Comparison of ENCODE assay signal across 12 mouse cellular contexts in genomic region chr19:17334644-17335333, GRCm38 (mm10). TPM values are rescaled to one million over a fixed set of nuclear protein-coding genes. Genes with fewer than 3 reads are reported as not detected.
DNase-seq lines count a peak whose midpoint lies in the region; ATAC-seq lines count a peak whose summit lies in the region.
"Had no signal": no experiment of that assay in that cellular context is flagged by ENCODE, and none has a peak within 500 bp of the region (broad histone marks: within the 10 kb centered on the region; RNA-seq: fewer than 3 reads in every experiment).

No protein-coding gene starts in this region.

- no peaks in the 10 kb centered on the region for H3K27me3 ChIP-seq in lung, embryonic 15.5 days
- H3K27me3 ChIP-seq in liver, embryonic 11.5 days (replicated peaks; ENCODE audit: control insufficient read depth, insufficient read depth, low read length), result no peaks in the 10 kb centered on the region
- H3K27me3 ChIP-seq in forebrain, embryonic 13.5 days, result no peaks in the 10 kb centered on the region
- H3K27me3 ChIP-seq in midbrain, embryonic 16.5 days (ENCODE audit: control insufficient read depth, insufficient read depth, low read depth, low read length), result no peaks in the 10 kb centered on the region
- H3K27me3 ChIP-seq: hindbrain, embryonic 15.5 days had no signal

- no peaks in the 10 kb centered on the region for H3K36me3 ChIP-seq in lung, embryonic 15.5 days
- H3K36me3 ChIP-seq in liver, embryonic 11.5 days (ENCODE audit: control insufficient read depth, insufficient read depth, low read length), result peaks cover 4% of the 10 kb centered on the region; the same call in 1 of the 2 replicates
- no peaks in the 10 kb centered on the region for H3K36me3 ChIP-seq in forebrain, embryonic 13.5 days (ENCODE audit: poor library complexity, severe bottlenecking)
- no peaks in the 10 kb centered on the region for H3K36me3 ChIP-seq in midbrain, embryonic 16.5 days (ENCODE audit: control insufficient read depth, insufficient read depth, low read length)
- H3K36me3 ChIP-seq: hindbrain, embryonic 15.5 days had no signal

- ATAC-seq in lung, embryonic 15.5 days (ENCODE audit: borderline replicate concordance, extremely low read depth, low FRiP score, low TSS enrichment), result peak; percentile 47
- ATAC-seq in common myeloid progenitor, adult 5-6 weeks (replicated peaks; ENCODE audit: low read depth, poor library complexity, severe bottlenecking), result peak; percentile 80
- peak; percentile 86 for ATAC-seq in liver, embryonic 11.5 days (replicated peaks; ENCODE audit: low FRiP score)
- peak; percentile 75 for ATAC-seq in neutrophil, adult 5-6 weeks (ENCODE audit: extremely low read depth, insufficient number of reproducible peaks, low FRiP score, poor library complexity, severe bottlenecking)
- no peak for ATAC-seq in forebrain, embryonic 13.5 days
- ATAC-seq in midbrain, embryonic 16.5 days, result no peak

- 41% methylated on average over 12 of the region's 12 CpGs for WGBS in lung, embryonic 15.5 days
- 36% methylated on average over 12 of the region's 12 CpGs for WGBS in liver, embryonic 11.5 days
- WGBS in forebrain, embryonic 13.5 days, result 90% methylated on average over 12 of the region's 12 CpGs
- 89% methylated on average over 12 of the region's 12 CpGs for WGBS in midbrain, embryonic 16.5 days

- H3K4me2 ChIP-seq in lung, embryonic 15.5 days, result peak overlapping the region; percentile 28
- H3K4me2 ChIP-seq in liver, embryonic 11.5 days, result peak overlapping the region; percentile 54
- no peak overlapping the region for H3K4me2 ChIP-seq in forebrain, embryonic 13.5 days
- H3K4me2 ChIP-seq in midbrain, embryonic 16.5 days (ENCODE audit: low read length), result no peak overlapping the region
- H3K4me2 ChIP-seq: hindbrain, embryonic 15.5 days had no signal

- no peak overlapping the region for H3K9ac ChIP-seq in lung, embryonic 15.5 days
- H3K9ac ChIP-seq in liver, embryonic 11.5 days (ENCODE audit: low read depth, low read length), result peak overlapping the region; percentile 50; the same call in 1 of the 2 replicates
- no peak overlapping the region for H3K9ac ChIP-seq in forebrain, embryonic 13.5 days
- H3K9ac ChIP-seq in midbrain, embryonic 16.5 days (ENCODE audit: low read depth, low read length), result no peak overlapping the region
- H3K9ac ChIP-seq: hindbrain, embryonic 15.5 days had no signal

- no peak overlapping the region for H3K4me3 ChIP-seq in lung, embryonic 15.5 days
- peak overlapping the region; percentile 9; the same call in 1 of the 2 replicates for H3K4me3 ChIP-seq in liver, embryonic 11.5 days (ENCODE audit: low read depth, low read length)
- H3K4me3 ChIP-seq in forebrain, embryonic 13.5 days, result no peak overlapping the region
- no peak overlapping the region for H3K4me3 ChIP-seq in midbrain, embryonic 16.5 days (ENCODE audit: low read depth, low read length)
- H3K4me3 ChIP-seq: hindbrain, embryonic 15.5 days had no signal

- H3K27ac ChIP-seq in lung, embryonic 15.5 days, result 0 out of 2 replicates have a peak overlapping the region, but pooled peaks have one; percentile 5
- H3K27ac ChIP-seq in liver, embryonic 11.5 days (ENCODE audit: low read depth, low read length), result peak overlapping the region; percentile 92
- no peak overlapping the region for H3K27ac ChIP-seq in forebrain, embryonic 13.5 days
- no peak overlapping the region for H3K27ac ChIP-seq in midbrain, embryonic 16.5 days (ENCODE audit: low read length)
- H3K27ac ChIP-seq: hindbrain, embryonic 15.5 days had no signal

- H3K9me3 ChIP-seq in lung, embryonic 15.5 days, result no peaks in the 10 kb centered on the region
- no peaks in the 10 kb centered on the region for H3K9me3 ChIP-seq in liver, embryonic 11.5 days (ENCODE audit: control insufficient read depth, low read length)
- H3K9me3 ChIP-seq in forebrain, embryonic 13.5 days (replicated peaks), result no peaks in the 10 kb centered on the region
- H3K9me3 ChIP-seq in midbrain, embryonic 16.5 days (replicated peaks; ENCODE audit: control insufficient read depth, low read length, poor library complexity, severe bottlenecking), result no peaks in the 10 kb centered on the region
- H3K9me3 ChIP-seq: hindbrain, embryonic 15.5 days had no signal

- DNase-seq in lung, postnatal 4 days, result no peak
- peak; percentile 48 for DNase-seq in liver, embryonic 11.5 days (ENCODE audit: low spot score)
- no peak for DNase-seq in kidney, adult 8-10 months
- DNase-seq: cerebellum, postnatal 36 days; kidney, postnatal 10 days; retina, postnatal 1 day had no signal

- H3K4me1 ChIP-seq in lung, embryonic 15.5 days, result peaks cover 29% of the 10 kb centered on the region
- peaks cover 48% of the 10 kb centered on the region for H3K4me1 ChIP-seq in liver, embryonic 11.5 days (replicated peaks; ENCODE audit: control insufficient read depth, insufficient read depth, low read length)
- H3K4me1 ChIP-seq in forebrain, embryonic 13.5 days, result no peaks in the 10 kb centered on the region
- no peaks in the 10 kb centered on the region for H3K4me1 ChIP-seq in midbrain, embryonic 16.5 days (ENCODE audit: control insufficient read depth, insufficient read depth, low read length)

RNA-seq across cellular contexts. Expression of gene Gcnt1, which starts 37.9 kb away (rescaled TPM):
- polyA plus RNA-seq in lung, embryonic 15.5 days (2015; fragmentation: Nextera tagmentation; extraction: Ambion mirVana), result 3.8 and 3.9 TPM in 2 replicates
- total RNA-seq in common myeloid progenitor, adult 5-6 weeks (2017), result 23.8 and 26.2 TPM in 2 replicates
- polyA plus RNA-seq in liver, embryonic 11.5 days (2014; fragmentation: Nextera tagmentation; extraction: Ambion mirVana), result 26.0 and 28.8 TPM in 2 replicates
- 102 and 110 TPM in 2 replicates for total RNA-seq in neutrophil, adult 5-6 weeks (2017)
- polyA plus RNA-seq in forebrain, embryonic 13.5 days (2015; fragmentation: Nextera tagmentation; extraction: Ambion mirVana), result 0.50 and 0.74 TPM in 2 replicates
- polyA plus RNA-seq in midbrain, embryonic 16.5 days (2015; fragmentation: Nextera tagmentation; extraction: Ambion mirVana), result 0.55 and 0.85 TPM in 2 replicates

RNA-seq across cellular contexts. Expression of gene Rfk, which starts 59.1 kb away (rescaled TPM):
- polyA plus RNA-seq in lung, embryonic 15.5 days (2015; fragmentation: Nextera tagmentation; extraction: Ambion mirVana), result 74.8 and 75.4 TPM in 2 replicates
- 29.3 and 30.9 TPM in 2 replicates for total RNA-seq in common myeloid progenitor, adult 5-6 weeks (2017)
- 86.0 and 88.3 TPM in 2 replicates for polyA plus RNA-seq in liver, embryonic 11.5 days (2014; fragmentation: Nextera tagmentation; extraction: Ambion mirVana)
- 55.7 and 61.6 TPM in 2 replicates for total RNA-seq in neutrophil, adult 5-6 weeks (2017)
- 73.5 and 78.1 TPM in 2 replicates for polyA plus RNA-seq in forebrain, embryonic 13.5 days (2015; fragmentation: Nextera tagmentation; extraction: Ambion mirVana)
- polyA plus RNA-seq in midbrain, embryonic 16.5 days (2015; fragmentation: Nextera tagmentation; extraction: Ambion mirVana), result 74.5 and 74.9 TPM in 2 replicates

Comparison
In these comparisons a context has a peak if more than half of its experiments do, and no peak if none do; other contexts are left out.
1. ATAC-seq: peak in lung, embryonic 15.5 days (single experiment), common myeloid progenitor, adult 5-6 weeks (single experiment), liver, embryonic 11.5 days (single experiment) and neutrophil, adult 5-6 weeks (single experiment); none in forebrain, embryonic 13.5 days (single experiment) and midbrain, embryonic 16.5 days (single experiment).
2. H3K27ac ChIP-seq: peak in lung, embryonic 15.5 days (single experiment) and liver, embryonic 11.5 days (single experiment); none in forebrain, embryonic 13.5 days (single experiment) and midbrain, embryonic 16.5 days (single experiment).
3. H3K4me2 ChIP-seq: peak in lung, embryonic 15.5 days (single experiment) and liver, embryonic 11.5 days (single experiment); none in forebrain, embryonic 13.5 days (single experiment) and midbrain, embryonic 16.5 days (single experiment).